Mouse (Mus musculus): ENCODE results near the gene Olfr65.

Gene Olfr65

DNA sequence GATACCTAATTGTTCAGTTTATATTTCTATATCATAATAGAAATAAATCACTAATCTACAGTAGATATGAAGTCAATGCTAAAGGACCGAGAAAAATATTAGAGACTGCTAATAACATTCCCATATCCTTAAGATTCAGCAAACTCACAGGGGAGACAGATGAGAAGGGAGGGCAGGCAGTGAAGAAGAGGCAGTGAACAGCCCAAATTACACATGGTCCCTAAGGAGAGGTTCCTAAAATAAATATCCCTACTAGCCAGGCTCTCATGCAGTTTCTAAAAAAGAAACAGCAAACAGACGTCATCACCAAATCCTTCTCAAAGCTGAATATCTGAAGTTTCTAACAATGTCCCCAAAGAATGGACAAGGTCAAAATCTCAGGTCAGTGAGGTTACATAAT lies at the start of gene Olfr65:
Olfr65 (plus strand) TSS at position 301 of the 400 bp plus-strand sequence.
- in situ Hi-C loops (cut with MboI; ENCODE audit: low pct_unique_long_range_greater_than_20kb in 1 of 2, low sequenced_read_pairs in 2 of 2, unreplicated experiment in 1 of 2): no loop called here

DNA sequence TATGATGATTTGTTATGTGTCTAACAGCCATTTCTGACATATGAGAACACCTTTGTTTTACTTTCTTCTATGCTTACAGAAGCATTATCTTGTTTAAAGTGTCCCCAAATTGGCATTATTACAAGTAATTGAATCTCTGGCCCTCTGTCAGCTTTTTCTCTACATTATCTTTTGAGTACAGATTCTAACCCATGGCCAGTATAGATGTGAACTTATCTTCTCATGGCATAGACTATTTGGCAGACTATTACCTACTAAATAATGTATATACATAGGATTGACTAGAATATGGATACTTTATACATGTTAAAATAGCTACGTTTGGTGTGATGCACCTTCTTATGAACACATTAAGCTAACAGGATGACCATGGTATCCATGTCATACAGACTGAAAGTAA lies 48.6 kb upstream of the Olfr65 start:
- in situ Hi-C loops (cut with MboI; ENCODE audit: low pct_unique_long_range_greater_than_20kb in 1 of 2, low sequenced_read_pairs in 2 of 2, unreplicated experiment in 1 of 2): no loop called here

DNA sequence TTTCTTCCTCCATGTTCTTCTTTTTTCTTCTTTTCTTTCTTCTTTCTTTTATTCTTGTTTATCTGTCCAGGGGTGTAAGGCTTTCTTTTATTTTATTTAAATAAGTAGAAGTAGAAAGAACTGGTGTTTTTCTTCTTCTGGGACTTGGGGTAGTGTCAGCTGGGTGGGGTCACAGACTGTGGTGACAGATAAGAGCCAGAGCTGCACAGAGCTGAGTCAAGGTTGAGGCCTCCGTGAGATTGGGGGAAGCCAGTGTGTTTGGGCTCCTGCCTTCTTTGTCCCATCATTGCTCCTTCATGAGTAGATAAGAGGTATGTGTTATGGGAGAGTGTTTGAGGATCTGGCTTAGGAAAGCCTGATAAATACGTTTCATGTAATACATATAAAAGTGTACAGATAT lies 44.2 kb upstream of the Olfr65 start:
- in situ Hi-C loops (cut with MboI; ENCODE audit: low pct_unique_long_range_greater_than_20kb in 1 of 2, low sequenced_read_pairs in 2 of 2, unreplicated experiment in 1 of 2): no loop called here

DNA sequence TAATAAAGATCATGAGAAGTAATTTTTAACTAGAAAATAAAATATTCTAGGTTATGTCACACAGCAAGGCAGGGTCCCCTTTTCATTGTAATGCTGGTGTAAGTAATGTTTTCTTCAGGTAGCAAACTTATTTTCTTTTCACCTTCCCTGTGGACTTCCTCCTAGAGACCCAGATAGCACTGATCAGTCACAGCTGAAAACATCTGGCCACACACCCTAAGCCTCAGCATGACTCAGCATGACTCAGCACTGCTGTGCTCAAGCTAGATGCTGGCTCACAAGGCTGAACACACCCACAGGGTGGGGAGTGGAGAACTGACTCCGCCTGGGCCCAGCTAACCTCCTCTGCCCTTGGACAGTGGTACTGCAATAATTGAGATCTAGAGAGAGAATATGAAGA lies 42.4 kb upstream of the Olfr65 start:
- in situ Hi-C loops (cut with MboI; ENCODE audit: low pct_unique_long_range_greater_than_20kb in 1 of 2, low sequenced_read_pairs in 2 of 2, unreplicated experiment in 1 of 2): no loop called here

DNA sequence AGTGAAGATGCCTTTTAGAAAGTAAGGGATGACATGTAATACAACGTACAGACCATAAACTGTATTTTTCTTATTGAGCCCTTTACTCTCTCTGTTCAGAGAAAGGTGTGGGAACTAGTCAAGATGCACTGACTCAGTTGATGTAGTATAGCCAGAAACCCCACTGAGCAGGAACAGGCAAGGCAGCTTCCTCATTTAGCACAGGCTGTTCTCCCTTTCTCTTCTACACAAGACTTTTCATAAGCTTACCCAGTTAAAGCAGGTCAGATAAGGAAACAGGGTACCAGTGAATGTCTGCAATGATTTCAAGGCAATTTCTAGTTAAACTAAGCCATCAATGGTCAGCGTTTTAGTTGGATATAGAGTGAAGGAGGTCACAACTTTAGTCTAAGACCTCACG lies 41.8 kb upstream of the Olfr65 start:
- in situ Hi-C loops (cut with MboI; ENCODE audit: low pct_unique_long_range_greater_than_20kb in 1 of 2, low sequenced_read_pairs in 2 of 2, unreplicated experiment in 1 of 2): no loop called here

DNA sequence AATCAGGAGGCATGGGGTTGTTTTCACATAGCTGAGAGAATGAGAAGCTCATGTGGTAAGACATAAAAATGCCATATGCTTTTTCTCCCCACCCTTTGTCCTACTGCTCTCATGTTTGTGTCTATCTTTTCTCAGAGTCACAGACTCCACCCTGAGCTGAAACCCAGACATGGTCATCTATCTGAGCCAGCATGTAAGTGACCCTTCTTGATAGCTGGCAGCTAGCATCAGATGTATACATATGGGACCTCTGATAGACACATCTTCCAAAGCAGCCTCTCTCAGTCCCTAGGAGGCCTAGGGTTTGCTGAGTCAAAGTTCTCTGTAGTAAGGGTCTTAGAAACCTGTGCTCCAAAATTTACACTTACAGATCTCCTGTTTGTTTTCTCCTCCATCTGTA lies 37.6 kb upstream of the Olfr65 start:
- in situ Hi-C loops (cut with MboI; ENCODE audit: low pct_unique_long_range_greater_than_20kb in 1 of 2, low sequenced_read_pairs in 2 of 2, unreplicated experiment in 1 of 2): no loop called here

DNA sequence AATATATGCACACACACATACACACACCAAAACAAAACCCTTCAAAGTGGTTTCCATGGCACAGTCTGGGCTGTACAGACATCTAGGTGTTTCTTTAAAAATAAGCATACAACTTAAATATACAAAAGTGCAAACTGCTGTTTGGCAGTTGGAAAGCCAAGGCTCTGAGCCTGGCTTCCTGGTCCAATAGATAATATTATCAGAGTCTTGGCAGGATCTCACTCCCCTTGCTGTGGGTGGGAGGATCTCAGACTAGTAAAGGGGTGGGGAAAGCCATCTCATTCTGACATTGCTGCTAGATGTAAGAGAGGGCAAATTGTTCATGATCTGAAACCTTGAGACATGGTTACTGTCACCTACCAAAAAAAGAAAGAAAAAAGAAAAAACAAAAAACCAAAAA lies 32.6 kb upstream of the Olfr65 start:
- in situ Hi-C loops (cut with MboI; ENCODE audit: low pct_unique_long_range_greater_than_20kb in 1 of 2, low sequenced_read_pairs in 2 of 2, unreplicated experiment in 1 of 2): no loop called here

DNA sequence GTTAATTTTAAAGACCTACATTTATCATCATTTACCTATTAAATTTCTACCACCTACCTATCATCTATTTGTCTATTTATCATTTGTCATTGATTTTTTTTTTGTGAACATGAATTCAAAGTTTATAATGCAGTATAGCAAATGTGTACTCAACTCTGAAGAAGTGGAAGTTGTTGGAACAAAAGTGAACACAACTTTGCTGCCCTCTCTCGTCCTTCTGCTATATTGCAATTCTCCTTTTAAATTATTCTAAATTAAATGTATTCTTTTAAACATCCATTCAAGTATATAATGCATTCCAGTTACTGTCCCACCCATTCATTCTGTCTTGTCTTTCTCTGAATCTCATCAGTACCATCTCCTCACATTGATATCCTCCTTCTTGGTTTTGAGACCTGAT lies 30.2 kb upstream of the Olfr65 start:
- in situ Hi-C loops (cut with MboI; ENCODE audit: low pct_unique_long_range_greater_than_20kb in 1 of 2, low sequenced_read_pairs in 2 of 2, unreplicated experiment in 1 of 2): no loop called here

DNA sequence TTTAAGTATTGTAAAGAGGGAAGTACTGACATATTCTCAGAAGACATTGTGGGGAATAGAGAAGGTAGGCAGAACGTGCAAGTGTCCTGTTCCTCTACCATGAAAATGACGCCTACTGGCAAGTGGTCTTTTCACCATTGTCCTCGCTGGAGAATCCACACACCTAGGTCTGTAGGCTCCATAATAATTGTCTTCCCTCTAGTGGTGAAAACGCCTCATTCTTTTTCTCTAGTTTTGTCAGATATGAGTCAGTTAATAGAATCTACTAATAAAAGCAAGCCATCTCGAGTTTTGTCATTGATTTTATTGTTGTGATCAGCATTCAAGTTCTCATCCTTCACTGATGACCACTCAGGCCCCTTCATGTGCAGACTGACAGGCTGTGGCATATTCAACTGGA lies 28.8 kb upstream of the Olfr65 start:
- in situ Hi-C loops (cut with MboI; ENCODE audit: low pct_unique_long_range_greater_than_20kb in 1 of 2, low sequenced_read_pairs in 2 of 2, unreplicated experiment in 1 of 2): no loop called here

DNA sequence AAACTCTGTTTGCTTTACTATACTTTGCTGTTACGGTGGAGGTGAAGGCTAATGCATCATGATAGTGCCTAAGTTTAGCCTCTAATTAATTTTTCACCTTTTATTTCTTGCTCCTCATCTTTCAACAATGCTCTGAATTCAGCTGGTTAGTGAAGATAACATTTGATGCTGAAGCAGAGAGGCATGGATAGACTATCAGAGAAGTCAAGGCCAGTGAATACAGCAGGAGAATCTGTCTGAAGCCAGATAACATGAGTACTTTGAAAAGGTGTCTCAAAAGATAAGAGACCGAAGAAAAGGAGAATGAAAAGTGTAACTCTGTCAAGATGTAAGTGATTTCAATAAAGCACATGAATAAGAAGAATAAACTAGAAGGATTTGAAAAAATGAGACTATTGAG lies 26.2 kb upstream of the Olfr65 start:
- in situ Hi-C loops (cut with MboI; ENCODE audit: low pct_unique_long_range_greater_than_20kb in 1 of 2, low sequenced_read_pairs in 2 of 2, unreplicated experiment in 1 of 2): no loop called here

DNA sequence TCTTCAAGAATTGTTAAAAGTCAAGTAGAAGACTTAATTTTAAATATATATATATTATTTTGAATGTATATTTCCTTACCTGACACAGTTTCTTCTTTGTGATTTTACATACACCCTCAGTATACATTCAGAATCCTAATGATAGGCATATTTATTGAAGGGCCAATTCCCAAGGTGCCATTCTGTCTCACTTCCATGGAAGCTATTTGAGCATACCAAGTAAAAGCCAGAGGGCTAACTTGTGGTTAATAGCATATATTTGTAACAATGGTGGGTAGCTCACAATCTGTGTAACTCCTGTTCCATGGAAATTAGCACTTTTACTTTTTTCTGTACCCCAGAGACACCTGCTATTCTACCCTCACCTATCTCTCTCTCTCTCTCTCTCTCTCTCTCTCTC lies 17.1 kb upstream of the Olfr65 start, which contains the start of gene Olfr66:
Olfr66 (minus strand) TSS at position 101 of the 400 bp plus-strand sequence.
- in situ Hi-C loops (cut with MboI; ENCODE audit: low pct_unique_long_range_greater_than_20kb in 1 of 2, low sequenced_read_pairs in 2 of 2, unreplicated experiment in 1 of 2): no loop called here

DNA sequence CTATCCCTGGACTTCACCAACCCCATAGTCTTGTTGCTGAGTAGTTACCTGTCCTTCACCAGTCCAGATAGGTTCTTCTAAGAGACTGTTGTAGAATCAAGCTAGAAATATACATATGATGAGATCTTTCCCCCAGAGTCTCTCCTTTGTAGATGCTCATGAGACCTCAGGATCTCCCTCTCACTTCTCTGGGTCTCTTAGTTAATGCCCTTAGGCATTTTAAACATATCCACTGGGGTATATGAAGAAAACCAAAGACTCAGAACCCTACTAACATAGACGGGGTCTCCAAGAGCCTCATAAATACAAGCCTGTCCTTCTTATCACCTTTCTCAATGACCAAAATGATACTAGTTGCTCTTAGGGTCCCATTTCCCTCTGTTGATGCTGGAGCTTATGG lies 8.9 kb upstream of the Olfr65 start, which contains the start of gene Olfr64:
Olfr64 (minus strand) TSS at position 101 of the 400 bp plus-strand sequence.
- in situ Hi-C loops (cut with MboI; ENCODE audit: low pct_unique_long_range_greater_than_20kb in 1 of 2, low sequenced_read_pairs in 2 of 2, unreplicated experiment in 1 of 2): no loop called here

DNA sequence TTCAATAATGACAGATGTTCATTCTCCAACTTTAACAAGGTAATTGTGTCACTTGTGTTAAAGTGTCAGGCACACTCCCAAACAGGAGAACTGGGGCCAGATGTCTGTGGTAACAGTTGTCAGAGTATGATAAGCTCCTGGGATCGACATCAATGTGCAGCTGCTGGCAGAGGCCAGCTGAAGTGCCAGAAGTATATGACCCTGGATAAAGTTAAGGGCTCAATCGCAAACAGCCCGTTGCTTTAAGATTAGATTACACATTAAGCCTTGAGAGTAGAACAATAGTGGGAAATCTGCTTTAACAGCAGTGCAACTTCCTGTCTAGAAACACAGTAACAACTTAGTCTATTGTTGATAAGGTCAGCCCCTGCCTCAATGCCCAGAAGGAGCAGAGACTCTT lies 6.8 kb downstream of the Olfr65 start:
- in situ Hi-C loops (cut with MboI; ENCODE audit: low pct_unique_long_range_greater_than_20kb in 1 of 2, low sequenced_read_pairs in 2 of 2, unreplicated experiment in 1 of 2): no loop called here

DNA sequence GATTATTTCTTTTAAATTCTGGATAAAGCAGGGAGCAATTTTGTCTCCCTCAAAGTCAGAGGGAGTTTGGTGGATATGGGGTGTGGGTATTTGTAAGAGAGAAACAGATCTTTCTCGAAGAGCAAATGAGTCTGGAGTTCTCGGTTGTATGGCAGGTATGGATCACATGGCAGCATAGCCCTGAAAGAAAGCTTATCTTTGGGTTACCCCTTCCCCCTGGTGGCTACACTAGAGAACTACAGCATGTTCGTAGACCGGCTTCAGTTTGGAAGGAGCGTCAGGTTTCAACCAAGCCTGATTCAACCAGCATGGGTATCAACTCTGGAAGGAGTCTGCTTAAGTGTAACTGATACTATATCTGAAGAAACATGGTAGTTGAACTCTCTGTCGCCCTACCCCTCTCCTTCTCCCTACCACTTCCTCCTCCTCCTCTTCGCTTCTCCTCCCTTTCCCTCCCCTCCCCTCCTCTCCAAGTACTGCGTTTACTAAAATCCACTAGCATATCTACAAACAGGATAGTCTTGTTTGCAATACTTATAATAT lies 9.8 kb downstream of the Olfr65 start:
- in situ Hi-C loops (cut with MboI; ENCODE audit: low pct_unique_long_range_greater_than_20kb in 1 of 2, low sequenced_read_pairs in 2 of 2, unreplicated experiment in 1 of 2): no loop called here

DNA sequence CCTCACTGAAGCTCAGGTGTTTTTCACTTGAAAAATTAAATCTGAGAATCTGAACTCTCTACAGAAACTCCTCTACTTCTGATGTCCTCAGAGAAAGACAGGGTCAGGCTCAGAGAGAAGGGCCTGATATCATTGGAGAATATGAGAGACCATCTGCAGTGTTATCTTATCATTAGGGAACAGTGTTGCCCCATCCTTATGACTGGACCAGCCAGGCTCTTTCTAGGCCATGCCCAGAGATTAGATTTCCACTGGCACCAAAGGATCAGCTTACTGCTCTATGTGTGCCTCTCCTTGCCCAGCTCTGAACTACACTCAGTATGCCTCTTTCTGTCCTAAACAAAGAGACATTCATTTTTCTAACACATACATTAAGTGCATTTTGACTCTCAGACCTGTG lies 12.1 kb downstream of the Olfr65 start:
- in situ Hi-C loops (cut with MboI; ENCODE audit: low pct_unique_long_range_greater_than_20kb in 1 of 2, low sequenced_read_pairs in 2 of 2, unreplicated experiment in 1 of 2): no loop called here

DNA sequence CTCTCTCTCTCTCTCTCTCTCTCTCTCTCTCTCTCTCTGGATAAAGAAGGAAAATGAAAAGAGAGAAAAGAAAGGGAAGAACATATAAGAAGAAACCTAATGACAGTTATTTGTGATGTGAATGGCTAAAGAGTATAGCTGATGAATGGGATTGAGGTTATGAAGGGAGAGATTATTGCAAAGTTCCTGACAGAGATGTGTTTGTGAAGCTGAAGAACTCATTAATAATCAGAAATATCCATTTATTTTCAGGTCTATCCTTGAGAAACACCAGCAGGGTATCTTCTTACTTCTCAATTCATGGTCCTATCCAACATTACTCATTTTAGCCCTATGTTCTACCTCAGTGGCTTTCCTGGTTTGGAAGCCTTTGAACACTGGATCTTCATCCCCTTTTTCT lies 25.2 kb downstream of the Olfr65 start, which contains the start of gene Olfr631:
Olfr631 (plus strand) TSS at position 301 of the 400 bp plus-strand sequence.
- in situ Hi-C loops (cut with MboI; ENCODE audit: low pct_unique_long_range_greater_than_20kb in 1 of 2, low sequenced_read_pairs in 2 of 2, unreplicated experiment in 1 of 2): no loop called here

DNA sequence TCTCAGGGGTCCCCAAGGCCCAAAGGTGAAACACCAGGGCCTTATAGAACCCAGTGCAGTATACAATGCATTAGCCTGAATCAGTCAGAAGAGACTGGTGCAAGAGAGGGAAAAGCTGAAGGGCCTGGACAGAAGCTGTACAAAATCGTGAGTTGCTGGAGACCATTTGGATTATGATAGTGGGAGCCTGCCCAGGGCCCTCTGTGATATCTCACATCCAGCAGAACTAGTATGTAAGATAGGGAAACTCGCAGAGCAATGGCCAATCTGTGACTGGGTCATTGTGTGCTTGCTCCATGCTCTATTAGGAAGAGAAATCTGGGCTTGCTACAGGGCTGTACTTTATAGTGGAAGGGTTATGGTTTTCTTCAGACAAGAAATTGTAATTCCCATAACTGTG lies 31.0 kb downstream of the Olfr65 start, which contains the start of gene Olfr632:
Olfr632 (plus strand) TSS at position 84 of the 400 bp plus-strand sequence.
- in situ Hi-C loops (cut with MboI; ENCODE audit: low pct_unique_long_range_greater_than_20kb in 1 of 2, low sequenced_read_pairs in 2 of 2, unreplicated experiment in 1 of 2): no loop called here

DNA sequence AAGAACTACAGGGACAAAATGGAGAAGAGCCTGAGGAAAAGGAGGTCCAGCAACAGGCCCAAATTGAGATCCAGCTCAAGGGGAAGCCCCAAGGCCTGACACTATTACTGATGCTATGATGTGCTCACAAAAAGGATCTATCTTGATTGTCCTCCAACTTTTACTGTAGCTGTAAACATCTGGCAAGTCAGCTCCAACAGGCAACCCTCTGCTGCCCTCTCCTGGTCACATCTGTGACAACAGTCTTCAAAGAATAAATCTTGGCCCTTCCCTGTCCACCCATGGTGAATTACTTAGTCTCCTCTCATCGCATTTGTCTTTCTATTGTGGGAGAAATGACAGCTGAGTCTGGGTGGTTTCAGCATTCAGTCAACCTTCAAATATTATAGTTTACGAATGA lies 39.4 kb downstream of the Olfr65 start:
- in situ Hi-C loops (cut with MboI; ENCODE audit: low pct_unique_long_range_greater_than_20kb in 1 of 2, low sequenced_read_pairs in 2 of 2, unreplicated experiment in 1 of 2): no loop called here

DNA sequence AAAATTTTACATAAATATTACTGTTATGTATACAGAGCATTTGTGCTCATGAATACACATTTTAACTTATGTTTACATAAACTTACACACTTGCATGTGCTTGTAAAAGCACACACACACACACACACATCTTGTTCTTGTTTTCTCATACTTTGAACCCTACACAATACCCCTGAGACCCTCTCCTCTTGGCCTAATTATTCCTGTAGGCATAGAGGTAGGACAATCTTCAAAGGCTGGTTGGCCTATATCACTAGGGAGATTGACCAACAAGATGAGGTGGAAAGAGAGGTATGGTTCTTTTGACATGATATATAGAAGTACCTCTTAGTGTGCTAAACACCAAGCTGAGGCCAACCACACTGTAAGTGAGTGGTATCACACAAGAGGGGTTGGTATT lies 40.9 kb downstream of the Olfr65 start, which contains the start of gene Olfr633:
Olfr633 (plus strand) TSS at position 301 of the 400 bp plus-strand sequence.
- in situ Hi-C loops (cut with MboI; ENCODE audit: low pct_unique_long_range_greater_than_20kb in 1 of 2, low sequenced_read_pairs in 2 of 2, unreplicated experiment in 1 of 2): no loop called here
